Mouse (Mus musculus): ENCODE measurements around the gene Mecr.

The Mecr gene

GRCm38 (mm10) chr4:131836891-131837491, 6.3 kb upstream of the Mecr start:
- DNase-seq, result peak; percentile 55 to 56

GRCm38 (mm10) chr4:131837872-131838524, 5.3 kb upstream of the Mecr start, which contains the start of gene Ptpru:
TSS of gene Ptpru (minus strand) at chr4:131838288.
- DNase-seq, result peak; percentile 98 to 99

GRCm38 (mm10) chr4:131845991-131846778, 2.9 kb downstream of the Mecr start:
- DNase-seq, result no peak

GRCm38 (mm10) chr4:131848082-131848481, 4.8 kb downstream of the Mecr start:
- no peak for DNase-seq

GRCm38 (mm10) chr4:131849986-131850638, 6.8 kb downstream of the Mecr start:
- no peak for DNase-seq

- DNase-seq, result no peak
Observed at GRCm38 (mm10) chr4:131854950-131855349, 11.7 kb downstream of the Mecr start.

- DNase-seq, result peak; percentile 89 to 92
Observed at GRCm38 (mm10) chr4:131860492-131861340, 17.4 kb downstream of the Mecr start.

GRCm38 (mm10) chr4:131861341-131861739, 18.1 kb downstream of the Mecr start:
- DNase-seq, result no peak

- DNase-seq, result no peak
Observed at GRCm38 (mm10) chr4:131872672-131873292, 29.5 kb downstream of the Mecr start.

GRCm38 (mm10) chr4:131873293-131874168, 30.3 kb downstream of the Mecr start, which contains the start of gene Srsf4:
TSS of gene Srsf4 (plus strand) at chr4:131873617.
- peak; percentile 96 to 97 for DNase-seq

- DNase-seq, result no peak
Observed at GRCm38 (mm10) chr4:131874169-131874536, 30.9 kb downstream of the Mecr start.

GRCm38 (mm10) chr4:131874567-131874966, 31.3 kb downstream of the Mecr start:
- DNase-seq, result no peak

- no peak for DNase-seq
Observed at GRCm38 (mm10) chr4:131875242-131875641, 32.0 kb downstream of the Mecr start.

- no peak for DNase-seq
Observed at GRCm38 (mm10) chr4:131876836-131877235, 33.6 kb downstream of the Mecr start.

GRCm38 (mm10) chr4:131879692-131880091, 36.4 kb downstream of the Mecr start:
- no peak for DNase-seq

GRCm38 (mm10) chr4:131881306-131881705, 38.0 kb downstream of the Mecr start:
- DNase-seq, result no peak

GRCm38 (mm10) chr4:131883571-131883970, 40.3 kb downstream of the Mecr start:
- DNase-seq, result no peak

- no peak for DNase-seq
Observed at GRCm38 (mm10) chr4:131885376-131885775, 42.1 kb downstream of the Mecr start.

- no peak for DNase-seq
Observed at GRCm38 (mm10) chr4:131888564-131888963, 45.3 kb downstream of the Mecr start.

- no peak for DNase-seq
Observed at GRCm38 (mm10) chr4:131890692-131891091, 47.4 kb downstream of the Mecr start.

- DNase-seq, result no peak
Observed at GRCm38 (mm10) chr4:131897109-131897508, 53.8 kb downstream of the Mecr start.
